Mouse (Mus musculus): ENCODE measurements at regions not wholly inside any gene's neighbourhood (a gene's known extent, or its start where the extent isn't known, plus 50 kb on each side); places are given as distances from the start of the nearest gene placed in this dataset.

DNA sequence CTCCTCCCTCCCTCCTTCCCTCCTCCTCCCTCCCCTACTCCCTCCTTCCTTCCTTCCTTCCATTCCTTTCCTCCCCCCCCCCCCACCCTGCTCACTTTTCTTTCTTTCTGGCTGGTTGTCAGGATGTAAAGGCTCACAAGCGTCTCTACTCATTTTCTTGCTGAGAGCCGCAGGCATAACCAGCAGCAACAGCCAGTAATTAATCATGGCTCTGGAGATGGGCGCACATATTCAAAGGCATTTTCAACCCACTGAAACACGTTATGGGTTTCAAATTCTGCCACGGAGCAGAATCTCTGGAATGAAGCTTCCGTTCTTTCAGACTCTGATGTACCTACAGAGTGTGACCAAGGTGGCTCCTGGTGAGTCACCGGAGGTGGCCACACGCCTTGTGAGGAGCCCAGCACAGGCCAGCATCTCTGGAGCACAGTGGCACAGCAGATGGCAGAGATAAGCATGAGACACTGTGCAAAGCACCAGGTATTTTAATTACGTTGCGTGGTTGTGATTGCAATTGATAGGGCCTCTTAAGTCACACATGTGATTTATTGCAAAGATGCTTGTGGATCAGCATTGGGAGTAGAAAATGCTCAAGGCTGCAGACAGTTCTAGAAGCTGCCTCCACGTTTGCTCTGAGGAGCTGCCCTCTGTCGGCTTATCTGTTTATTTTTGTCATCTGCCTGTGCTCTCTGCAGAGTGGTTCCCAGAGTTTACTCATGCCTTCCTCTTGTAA, 236.0 kb downstream of the Mtx2 start:
- no peak for DNase-seq (ENCODE audit: low spot score in 2 of 2)

DNA sequence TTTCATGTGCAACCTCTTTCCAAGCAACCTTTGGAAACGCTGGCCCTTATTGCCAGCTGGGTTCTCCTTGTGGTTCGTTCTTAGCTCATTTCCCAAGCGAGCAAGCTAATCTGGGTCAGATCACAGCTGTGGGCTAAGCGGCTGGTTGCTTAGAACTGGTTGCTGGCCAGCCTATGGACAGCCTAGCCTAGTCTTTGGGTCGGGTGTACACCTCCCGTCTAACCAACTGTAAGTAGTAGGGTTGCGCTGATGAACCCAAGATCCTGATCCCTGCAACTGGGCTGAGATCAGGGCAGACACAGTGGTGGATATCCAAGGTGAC, 236.5 kb downstream of the Mtx2 start:
- no peak for DNase-seq (ENCODE audit: low spot score in 2 of 2)

DNA sequence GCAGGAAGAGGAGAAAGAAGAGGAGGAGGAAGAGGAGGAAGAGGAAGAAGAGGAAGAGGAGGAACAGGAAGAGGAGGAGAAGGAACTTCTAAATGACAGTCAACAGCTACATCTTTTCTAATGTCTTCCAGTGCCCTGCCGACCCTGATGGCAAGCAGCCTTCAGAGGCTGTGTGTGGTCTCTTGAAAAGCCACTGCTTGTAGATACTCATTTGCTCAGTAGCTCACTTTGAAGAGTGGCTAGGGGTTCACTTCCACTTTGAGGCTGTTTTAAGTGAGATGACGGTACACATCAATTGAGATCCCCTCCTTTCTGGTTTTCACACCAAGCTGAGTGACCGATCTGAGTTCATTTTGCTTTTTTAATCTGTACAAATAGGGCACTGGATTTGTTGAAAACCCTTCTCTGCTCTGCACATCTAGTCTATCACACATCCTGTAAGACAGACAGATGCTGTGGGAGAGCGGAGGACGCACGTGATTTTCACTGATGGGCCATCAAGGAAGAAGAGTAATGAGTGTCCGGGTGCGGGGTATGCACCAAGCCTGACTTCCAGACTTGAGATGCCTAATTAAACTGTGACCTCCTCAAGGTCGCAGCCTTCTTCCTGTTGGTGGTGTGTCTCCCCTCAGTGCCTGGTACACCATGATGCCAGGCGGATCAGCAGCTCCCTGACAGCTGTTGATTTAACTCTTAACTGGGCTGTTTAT, 239.0 kb downstream of the Mtx2 start:
- DNase-seq (ENCODE audit: low spot score in 2 of 2) = no peak

DNA sequence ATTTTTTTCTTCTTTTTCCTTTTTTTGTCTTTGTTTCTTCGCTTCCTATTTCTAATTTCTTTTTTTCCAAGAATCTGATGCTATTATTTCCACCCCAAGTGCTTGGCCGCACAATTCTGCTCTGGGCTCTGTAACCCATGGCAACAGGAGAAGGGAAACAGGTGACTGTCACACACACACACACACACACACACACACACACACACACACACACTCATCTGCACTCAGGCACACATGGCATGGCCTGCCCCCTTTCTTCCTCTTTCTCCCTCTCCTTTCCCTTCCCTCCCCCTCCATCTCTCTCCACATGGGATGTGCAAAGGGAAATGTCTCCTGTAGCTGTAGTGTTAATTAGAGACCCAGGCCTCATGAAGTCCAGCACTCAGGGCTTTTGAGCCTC, 239.7 kb downstream of the Mtx2 start:
- DNase-seq (ENCODE audit: low spot score in 2 of 2) = no peak

DNA sequence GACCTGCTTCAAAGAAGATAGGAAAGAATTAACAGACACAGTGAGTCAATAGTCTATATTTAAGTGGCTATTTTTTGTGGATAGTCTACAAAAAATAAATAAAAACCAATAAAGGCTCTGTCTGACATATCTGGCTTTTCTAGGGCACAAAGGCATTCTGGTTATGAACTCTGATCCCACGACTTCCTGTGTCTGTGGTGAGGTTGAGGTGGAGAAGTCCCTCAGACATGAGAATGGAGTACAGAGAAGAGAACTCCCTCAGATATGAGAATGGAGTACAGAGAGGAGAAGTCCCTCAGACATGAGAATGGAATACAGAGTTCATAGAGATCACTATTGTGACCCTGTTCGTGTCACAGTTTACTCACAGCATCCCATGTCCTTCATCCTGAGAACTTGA, 243.7 kb downstream of the Mtx2 start:
- no peak for DNase-seq (ENCODE audit: low spot score in 2 of 2)

DNA sequence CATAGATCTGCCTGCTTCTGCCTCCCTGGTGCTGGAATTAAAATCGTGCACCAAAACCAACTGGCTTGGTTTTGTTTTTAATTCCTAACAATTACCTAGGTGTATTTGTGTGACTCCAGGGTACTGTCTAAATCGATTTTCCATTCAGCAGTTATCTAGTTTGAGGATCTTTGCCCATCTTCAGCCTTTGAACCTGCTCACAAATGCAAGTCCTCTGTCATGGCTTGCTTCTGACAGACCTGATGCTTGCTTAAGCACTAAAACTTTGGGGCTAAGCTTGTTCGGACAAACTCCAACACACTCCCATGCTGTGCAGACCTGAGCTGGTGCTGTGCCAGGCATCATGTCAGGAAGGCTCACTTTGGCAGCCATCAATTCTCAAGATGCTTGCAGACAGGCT, 246.4 kb downstream of the Mtx2 start:
- no peak for DNase-seq (ENCODE audit: low spot score in 2 of 2)

DNA sequence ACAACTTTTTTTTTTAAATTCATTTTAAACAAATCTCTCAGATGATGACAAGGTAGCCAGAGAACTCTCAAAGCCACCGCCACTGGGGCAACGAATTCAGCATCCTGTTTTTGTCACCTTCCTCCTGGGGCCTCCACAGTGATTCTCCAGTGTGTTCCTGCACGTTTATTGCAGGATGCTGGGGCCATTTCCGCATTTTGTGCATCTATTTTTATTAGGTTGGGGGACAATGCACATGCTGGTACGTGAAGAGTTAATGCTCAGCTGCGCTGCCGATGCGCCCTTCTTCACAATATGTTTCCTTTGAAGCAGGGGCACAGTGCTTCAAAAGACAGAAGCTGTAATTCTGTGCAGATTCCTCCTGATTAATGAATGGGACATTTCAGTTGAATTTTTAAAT, 246.9 kb downstream of the Mtx2 start:
- DNase-seq (ENCODE audit: low spot score in 2 of 2) = no peak

DNA sequence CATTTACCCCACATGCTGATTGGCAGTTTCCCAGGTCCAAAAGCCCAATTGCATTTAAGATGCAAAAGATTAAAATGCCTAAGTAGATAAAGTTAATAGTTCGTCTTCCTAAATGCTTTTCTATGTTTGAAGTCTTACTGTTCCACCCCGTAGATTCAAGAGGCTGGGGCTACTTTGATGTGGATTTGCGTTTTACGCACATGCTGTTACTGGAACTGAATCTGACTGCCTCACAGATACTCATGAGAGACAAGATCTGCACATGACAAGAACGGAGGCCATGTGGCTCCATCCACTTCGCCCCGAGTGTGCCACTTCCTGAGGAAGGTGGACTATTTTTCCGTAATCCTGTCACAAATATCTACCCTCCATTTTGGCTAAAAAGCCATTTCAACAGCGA, 247.6 kb downstream of the Mtx2 start:
- peak; percentile 61 to 64 for DNase-seq (ENCODE audit: low spot score in 2 of 2)

DNA sequence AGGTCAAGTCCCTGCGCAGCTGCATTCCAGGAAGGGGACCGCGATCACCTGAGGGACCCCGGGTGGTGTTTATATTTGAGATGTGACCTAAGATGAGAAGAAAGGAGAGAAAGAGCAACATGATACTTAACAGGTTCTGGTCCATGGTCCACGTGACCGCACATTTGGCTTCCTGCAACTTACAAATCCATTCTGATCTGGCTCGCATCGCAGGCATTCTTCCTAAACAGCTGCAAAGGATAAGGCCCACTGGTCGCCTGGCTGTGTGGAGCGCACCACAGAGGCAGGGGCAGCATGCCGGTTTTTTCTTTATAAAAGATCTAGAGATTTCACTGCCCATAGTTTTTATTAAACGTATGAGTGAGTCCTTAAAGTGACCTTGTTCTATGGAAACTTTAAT, 261.6 kb downstream of the Mtx2 start:
- DNase-seq (ENCODE audit: low spot score in 2 of 2) = no peak

DNA sequence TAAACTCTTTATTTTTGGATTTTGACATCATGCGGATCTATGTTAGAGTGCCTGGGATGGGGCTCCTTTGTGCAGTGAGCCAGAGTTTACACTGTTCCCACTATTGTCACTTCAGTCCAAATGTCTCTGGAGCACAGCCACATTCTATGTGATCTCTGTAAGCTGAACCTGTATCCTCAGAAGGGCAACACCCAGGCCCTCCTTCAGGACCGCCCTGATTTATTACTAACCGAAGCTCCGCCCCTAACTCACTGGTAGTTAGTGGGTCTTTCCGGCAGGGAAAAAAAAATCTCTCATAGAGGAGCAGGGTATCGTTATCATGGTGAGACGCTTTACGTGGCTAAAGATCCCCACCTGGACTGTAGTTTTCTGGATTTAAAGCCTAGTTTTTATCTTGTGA, 263.6 kb downstream of the Mtx2 start:
- no peak for DNase-seq (ENCODE audit: low spot score in 2 of 2)

DNA sequence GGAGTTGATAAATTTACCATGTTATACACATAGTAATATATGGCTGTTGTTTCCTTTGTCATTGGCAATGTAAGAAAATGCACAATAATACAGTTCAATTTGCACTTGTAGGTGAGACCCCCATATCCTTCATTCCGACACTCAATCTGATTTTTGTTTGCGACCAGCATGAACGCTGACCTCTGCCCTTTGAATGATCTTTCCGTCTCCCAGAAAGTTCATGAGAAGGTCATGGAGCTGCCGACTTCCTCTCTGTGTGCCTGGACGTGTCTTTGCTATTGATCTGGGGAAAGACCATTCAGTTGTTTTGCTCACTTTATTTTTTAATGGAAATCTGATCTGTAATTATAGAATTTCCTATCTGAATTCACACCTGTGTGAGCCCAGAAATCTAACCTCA, 264.0 kb downstream of the Mtx2 start:
- DNase-seq (ENCODE audit: low spot score in 2 of 2) = no peak

DNA sequence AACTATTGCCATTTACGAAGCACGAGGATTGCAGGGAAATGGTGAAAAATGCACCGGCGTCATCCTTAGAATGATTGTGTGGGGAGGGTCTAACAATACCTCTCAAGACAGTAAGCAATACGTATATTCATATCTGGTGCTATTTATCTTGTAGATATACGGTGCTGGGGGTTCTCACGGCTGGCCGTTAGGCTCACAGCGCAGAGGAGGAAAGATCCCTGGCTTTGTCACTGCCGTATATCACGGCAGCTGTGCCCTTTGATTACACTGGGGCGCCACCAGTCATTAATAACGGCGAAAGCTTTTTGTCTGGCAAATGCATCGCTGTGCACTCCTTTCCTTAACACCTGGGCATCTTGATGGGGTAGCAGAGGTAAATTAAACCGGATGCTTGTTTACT, 264.8 kb downstream of the Mtx2 start:
- no peak for DNase-seq (ENCODE audit: low spot score in 2 of 2)

DNA sequence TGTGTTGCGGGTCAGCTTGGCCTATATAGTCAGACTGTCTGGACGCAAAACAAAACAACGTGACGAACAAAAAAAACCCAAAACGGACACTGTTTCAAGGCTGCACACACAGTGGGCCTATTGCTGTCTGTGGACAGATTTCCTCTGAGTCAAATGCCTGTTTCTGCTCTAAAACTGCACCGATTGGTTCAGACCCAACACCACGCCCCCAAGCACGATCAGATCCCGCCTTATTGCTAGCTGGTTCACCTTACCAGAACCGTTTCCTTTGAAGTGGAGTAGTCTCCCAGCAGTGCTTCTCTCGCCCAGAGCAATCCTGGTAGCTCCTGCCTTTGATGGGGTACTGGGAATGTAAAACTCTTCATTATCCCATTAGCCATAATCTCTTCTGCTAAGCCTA, 275.9 kb downstream of the Mtx2 start:
- DNase-seq (ENCODE audit: low spot score in 2 of 2) = peak; percentile 20 to 26

DNA sequence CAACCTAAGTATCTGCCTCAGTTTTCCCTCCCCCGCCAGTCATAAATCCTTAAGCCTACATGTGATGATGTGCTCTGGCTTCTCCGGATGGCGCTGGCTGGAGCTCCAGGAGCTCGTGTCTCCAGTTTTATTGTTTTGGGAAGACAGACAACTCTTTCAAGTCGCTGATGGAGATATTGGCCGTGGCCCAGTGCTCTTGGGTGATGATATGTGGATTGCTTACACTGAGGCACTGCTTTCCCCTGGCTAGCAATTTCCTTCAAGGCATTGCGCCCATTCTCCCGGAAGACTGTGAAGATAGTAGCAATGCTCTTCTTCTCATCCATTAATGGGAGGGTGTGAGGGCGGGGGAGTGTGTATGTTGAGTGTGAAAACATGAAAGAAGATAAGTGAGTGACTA, 287.1 kb downstream of the Mtx2 start:
- DNase-seq (ENCODE audit: low spot score in 2 of 2) = no peak

DNA sequence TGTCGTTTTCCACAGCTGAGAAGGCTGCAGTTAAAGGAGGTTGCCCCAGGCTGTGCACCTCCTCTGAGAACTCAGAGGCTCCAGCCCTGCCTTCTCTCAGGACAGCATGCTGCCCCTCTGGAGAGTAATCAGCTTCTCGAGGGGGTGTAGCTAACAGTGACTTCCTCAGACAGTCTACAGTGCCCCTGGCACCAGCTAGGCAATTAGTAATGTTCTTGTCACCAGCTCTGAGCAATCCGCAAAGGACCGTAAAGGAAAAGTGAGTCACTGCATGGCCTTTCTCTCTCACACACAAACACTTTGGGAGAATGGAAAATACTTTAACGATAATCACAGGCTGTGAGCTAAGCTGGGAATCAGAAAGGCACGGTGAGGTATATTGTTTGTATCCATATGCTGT, 288.8 kb downstream of the Mtx2 start:
- no peak for DNase-seq (ENCODE audit: low spot score in 2 of 2)

DNA sequence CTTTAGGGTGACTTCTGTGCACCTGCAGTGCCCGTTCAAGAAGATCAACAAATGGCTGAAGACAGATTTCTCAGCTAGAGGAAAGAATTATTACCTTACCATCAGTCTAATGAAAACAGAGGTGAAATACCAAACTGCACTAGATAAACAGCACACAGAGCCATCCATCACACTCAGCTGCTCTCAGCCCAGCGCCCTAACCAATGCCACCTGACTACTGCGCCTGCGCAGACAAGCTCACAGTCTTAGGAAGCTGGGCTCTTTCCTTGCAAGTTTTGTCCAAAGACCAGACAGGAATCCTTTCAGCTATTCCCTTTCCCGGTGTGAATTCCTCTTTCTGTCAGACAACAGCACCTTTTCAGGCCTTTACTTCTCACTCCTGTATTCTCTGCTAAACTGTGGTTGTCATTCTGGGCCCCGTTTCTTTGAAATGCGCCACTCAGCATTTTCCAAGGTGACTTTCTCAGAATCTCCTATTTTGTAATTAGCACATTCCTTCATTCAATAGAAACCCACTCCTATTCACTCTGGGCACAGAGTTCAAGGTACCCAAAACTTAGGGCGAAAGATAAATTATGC, 292.8 kb downstream of the Mtx2 start:
- no peak for DNase-seq (ENCODE audit: low spot score in 2 of 2)

DNA sequence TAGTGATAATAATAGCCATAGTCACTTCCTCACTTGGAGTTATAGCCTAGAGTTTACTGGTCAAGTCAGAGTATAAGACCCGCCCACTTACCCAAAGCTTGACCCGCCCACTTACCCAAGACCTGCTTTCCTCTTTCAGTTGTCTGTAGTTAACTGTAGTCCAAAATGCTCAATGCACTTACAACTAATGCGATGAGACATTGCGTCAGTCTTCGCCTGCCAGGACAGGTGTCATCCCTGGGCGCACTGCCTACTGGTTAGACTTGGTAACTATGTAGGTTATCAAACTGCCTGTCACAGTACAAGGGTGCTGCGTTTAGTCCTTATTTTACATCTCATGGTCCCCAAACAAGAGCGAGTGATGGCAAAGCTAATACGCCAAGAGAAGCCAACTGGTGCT, 294.0 kb downstream of the Mtx2 start:
- no peak for DNase-seq (ENCODE audit: low spot score in 2 of 2)

DNA sequence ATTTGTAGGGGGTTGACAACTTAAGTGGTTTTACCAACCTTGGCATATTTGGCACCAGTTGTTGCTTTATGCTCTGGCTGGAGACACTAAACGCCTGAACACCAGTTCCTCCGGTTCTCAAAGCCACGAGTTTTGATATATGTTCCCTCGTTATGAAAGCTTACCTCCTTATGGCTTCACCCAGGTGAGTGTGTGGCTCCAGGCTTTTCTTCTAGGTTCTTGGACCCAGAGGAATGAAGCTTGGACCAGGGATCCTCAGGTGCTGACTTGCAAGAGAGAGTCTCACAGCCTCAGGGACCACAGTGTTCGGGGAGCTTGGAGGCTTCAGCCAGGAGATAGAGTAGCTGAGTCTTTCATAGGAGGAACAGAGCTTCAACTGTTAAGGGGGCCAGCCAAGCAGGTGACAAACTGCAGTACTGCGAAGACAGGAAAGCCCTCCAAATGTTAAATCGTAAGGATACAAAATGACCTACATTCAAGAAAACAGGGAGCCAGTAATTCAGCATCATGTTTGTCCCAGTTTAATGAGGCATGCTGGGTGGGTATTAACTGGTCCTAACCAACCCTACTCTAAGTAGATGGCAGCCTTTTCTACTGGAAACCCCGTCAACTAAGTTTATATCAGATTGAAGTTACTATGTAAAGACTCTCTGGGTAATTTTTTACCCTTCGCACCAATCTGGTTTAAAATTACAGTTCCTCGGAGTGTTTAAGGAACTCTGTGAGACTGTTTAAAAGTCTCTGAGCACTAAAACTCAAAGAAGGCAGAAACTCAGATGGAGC, 307.9 kb downstream of the Mtx2 start:
- DNase-seq (ENCODE audit: low spot score in 2 of 2) = no peak

DNA sequence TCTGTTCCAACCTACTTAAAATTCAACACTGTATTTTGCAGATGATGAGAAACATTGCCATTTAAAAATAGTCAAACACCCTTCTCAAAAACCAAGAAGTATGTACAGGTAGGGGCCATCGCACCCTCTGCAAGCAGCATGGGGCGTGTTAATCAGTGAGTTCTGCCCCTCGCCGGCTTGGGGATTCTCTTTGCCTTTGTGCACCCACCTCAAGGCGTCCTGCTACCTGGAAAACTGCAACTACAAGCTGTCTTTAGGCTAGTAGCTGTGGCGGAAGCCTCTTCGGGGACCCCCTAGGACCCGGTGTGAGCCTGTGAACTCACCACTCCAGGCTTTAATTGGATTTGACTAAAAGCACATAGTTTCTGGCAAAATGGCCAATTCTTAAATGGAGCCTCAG, 311.0 kb downstream of the Mtx2 start:
- no peak for DNase-seq (ENCODE audit: low spot score in 2 of 2)

DNA sequence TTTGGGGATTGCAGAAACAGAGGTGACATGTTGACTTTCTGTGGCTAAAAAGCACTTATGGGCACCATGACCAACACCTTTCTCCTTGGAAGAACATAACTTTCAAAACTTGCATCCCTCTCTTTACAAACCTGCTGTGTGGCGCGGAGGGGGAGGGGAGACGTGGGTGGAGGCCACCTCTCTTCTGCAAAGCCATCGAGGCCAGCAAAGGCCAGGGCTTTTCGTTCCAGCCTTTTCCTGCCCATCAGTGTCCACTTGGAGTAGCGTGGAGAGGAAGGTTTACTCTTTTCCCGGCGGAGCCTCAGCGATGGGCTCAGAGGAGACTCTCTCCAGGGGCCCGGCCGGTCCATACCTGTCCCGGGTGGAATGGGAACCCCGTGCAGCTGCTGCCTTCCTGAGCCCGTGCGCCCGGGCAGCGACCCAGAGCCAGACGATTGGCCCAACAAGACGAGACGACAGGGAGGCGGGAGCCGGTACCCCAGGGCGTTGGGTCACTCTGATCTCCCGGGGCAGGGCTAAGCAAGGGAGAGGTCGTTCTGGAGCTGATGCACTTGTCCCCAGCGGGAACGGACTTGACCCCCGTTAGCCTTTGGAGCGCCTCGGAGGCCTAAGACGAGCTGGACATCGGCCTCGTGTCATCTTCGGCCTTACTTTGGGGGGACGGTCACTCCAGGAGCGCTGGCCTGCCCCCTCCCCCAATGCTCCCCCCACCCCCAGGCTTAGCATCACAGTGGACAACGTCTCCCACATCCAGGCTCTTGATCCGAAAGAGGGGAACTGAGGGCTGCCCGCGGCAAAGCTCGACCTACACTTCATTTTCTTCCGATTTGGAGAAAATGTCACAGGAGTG, 311.8 kb downstream of the Mtx2 start:
- peak in 1 of 2 experiments; percentile 10 for DNase-seq (ENCODE audit: low spot score in 2 of 2)

DNA sequence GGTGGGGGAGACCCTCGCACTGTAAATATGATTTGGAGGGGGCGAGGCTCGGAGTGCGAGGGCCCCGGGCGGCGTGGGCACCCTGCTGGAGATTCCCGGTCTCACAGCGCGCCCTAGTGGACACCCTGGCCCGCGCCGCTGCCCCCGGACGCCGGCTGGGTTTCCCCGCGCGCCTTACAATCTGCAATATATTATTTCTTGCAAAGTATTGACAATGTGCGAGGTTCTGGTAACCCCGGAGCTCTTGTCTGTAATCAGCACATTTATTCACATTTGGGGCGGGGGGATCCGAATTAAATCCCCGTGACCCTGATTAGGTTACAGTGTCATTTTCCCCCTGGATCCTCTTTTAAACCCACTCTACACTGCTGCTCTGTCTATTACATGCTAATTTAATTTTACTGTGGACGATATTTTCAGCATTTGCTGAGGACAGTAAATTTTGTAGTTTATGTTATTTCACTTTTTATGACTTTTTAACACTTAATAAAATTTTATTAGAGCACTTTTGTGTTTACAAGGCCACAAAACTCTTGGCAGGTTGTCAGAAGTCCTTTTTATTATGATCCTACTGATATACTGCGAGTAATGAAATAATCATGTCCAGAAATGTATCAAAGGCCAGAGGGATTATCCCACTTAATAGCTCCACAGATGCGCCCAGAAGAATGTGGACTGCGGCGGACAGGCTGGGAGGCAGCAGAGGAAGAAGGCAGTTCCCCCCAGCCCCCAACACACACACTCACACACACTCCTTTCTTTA, 312.6 kb downstream of the Mtx2 start:
- peak; percentile 38 to 80 for DNase-seq (ENCODE audit: low spot score in 2 of 2)
